Mouse (Mus musculus): ENCODE data around the gene Spg11. TPM values are rescaled to one million over a fixed set of nuclear protein-coding genes. Genes with fewer than 3 reads are reported as not detected.
A peak's percentile ranks its signal among the peaks of the same experiment; 100 is the strongest.
"Not testable (repeated sequence)": the region's sequence is repeated elsewhere in the genome, so short reads cannot be mapped to it uniquely, and the experiment has no call there.

Gene Spg11
- total and polyA plus RNA-seq, 3 experiments, result 6.2 to 17.6 (median 17.1) TPM

GRCm38 (mm10) chr2:122145756-122146155 is 27.6 kb upstream of the Spg11 start:
- DNase-seq, result no peak

- DNase-seq, result no peak
These were observed 24.9 kb upstream of the Spg11 start for GRCm38 (mm10) chr2:122143111-122143510.

GRCm38 (mm10) chr2:122141332-122141967 is 23.3 kb upstream of the Spg11 start:
- no peak for DNase-seq

- DNase-seq, result no peak
These were observed 22.6 kb upstream of the Spg11 start for GRCm38 (mm10) chr2:122140815-122141214.

- DNase-seq, result no peak
These were observed 19.8 kb upstream of the Spg11 start for GRCm38 (mm10) chr2:122137839-122138465.

GRCm38 (mm10) chr2:122132618-122133017 is 14.4 kb upstream of the Spg11 start:
- no peak for DNase-seq

GRCm38 (mm10) chr2:122132078-122132477 is 13.9 kb upstream of the Spg11 start:
- no peak for DNase-seq

- DNase-seq, result no peak
These were observed 9.4 kb upstream of the Spg11 start for GRCm38 (mm10) chr2:122127635-122128034.

GRCm38 (mm10) chr2:122126765-122127347 is 8.7 kb upstream of the Spg11 start:
- no peak for DNase-seq

- no peak for DNase-seq
These were observed 7.7 kb upstream of the Spg11 start for GRCm38 (mm10) chr2:122125680-122126572.

GRCm38 (mm10) chr2:122116888-122117287 is 1.3 kb downstream of the Spg11 start:
- DNase-seq, result no peak

GRCm38 (mm10) chr2:122109714-122110113 is 8.5 kb downstream of the Spg11 start:
- DNase-seq, result no peak

- DNase-seq, result no peak
These were observed 10.1 kb downstream of the Spg11 start for GRCm38 (mm10) chr2:122108101-122108500.

- DNase-seq, result peak; percentile 40
These were observed 16.1 kb downstream of the Spg11 start for GRCm38 (mm10) chr2:122102070-122102469.

- DNase-seq, result not testable (repeated sequence)
These were observed 20.5 kb downstream of the Spg11 start for GRCm38 (mm10) chr2:122097686-122098085.

- no peak for DNase-seq
These were observed 24.3 kb downstream of the Spg11 start for GRCm38 (mm10) chr2:122093844-122094243.

GRCm38 (mm10) chr2:122086446-122086845 is 31.7 kb downstream of the Spg11 start:
- no peak for DNase-seq

- no peak for DNase-seq
These were observed 36.3 kb downstream of the Spg11 start for GRCm38 (mm10) chr2:122081728-122082456.

- DNase-seq, result peak; percentile 54
These were observed 48.3 kb downstream of the Spg11 start for GRCm38 (mm10) chr2:122069922-122070321.

GRCm38 (mm10) chr2:122069144-122069912 is 48.9 kb downstream of the Spg11 start:
- no peak for DNase-seq

- no peak for DNase-seq
These were observed 51.9 kb downstream of the Spg11 start for GRCm38 (mm10) chr2:122066241-122066640.
